Mouse (Mus musculus) B cell, adult 2 months (primary cell): ENCODE measurements around the gene Plekhs1.

ENCODE experiments used
- DNase-seq, 2 experiments: peaks; one replicate each; pipeline ENCODE4 v3.0.0; 2022

The Plekhs1 gene

DNA sequence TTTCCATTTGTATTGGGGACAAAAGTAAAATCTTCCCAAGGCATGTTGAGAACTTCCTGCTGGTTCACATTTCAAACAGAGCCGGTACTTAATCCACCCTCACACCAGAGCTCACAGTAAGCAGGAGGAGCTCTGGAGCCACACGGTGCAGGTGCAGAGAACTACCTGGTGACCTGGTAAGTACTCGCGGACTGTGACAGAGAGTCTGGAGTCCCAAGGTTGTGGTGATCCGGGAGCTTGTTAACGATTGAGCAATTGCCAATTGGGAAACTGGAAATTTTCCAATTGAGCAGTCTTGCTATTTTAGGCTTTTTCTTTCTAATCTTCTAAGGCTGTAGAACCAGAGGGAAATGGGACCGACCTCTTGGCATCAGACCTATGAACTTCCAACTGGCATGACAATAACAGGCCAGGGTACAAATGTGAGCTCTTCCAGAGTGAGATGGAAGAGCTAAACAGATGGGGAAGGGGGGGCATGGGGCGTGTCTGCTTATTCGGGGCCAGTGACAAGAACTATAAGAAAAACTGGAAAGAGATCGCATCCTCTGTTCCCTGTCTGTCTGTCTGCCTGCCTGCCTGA is at the start of gene Plekhs1:
TSS of gene Plekhs1 (plus strand) at position 119 of the 580 bp plus-strand sequence.
- no peak for DNase-seq

DNA sequence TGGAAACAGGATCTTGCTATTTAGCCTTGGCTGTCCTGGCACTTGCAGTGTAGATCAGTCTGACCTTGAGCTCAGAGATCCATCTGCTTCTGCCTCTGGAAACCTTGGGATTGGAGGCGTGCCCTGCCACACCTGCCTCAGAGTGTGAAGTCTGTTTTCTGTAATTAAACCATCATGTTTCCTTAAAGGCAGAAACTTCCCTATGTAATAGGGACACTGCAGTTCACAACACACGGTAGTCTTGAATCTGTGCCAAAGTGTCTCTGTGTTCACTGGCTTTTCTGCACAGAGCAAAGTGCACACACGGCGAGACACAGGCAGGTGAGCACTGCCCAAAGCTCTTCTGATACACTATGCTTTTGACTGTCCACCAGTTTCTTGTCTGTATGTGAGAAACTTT is 43.0 kb upstream of the Plekhs1 start:
- DNase-seq, result no peak

DNA sequence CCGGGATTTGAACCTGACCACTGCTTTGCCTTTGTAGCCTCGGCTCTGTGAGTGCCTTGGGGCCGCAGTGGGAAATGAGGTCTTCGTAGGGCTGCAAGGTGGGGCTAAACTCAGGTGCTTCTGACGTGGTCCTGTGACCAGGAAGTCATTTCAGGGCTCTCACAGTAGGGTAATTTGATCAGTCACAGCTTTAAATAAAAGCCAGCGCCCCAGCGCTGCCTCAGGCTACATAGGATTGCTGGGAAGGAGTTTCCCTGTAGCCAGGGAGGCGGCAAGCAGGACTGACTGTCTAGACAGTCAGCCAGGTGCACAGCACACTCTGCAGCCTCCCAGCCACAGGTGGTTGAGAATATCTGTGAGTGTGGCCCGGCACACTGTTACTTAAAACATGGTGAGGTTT is 42.0 kb upstream of the Plekhs1 start:
- no peak for DNase-seq

DNA sequence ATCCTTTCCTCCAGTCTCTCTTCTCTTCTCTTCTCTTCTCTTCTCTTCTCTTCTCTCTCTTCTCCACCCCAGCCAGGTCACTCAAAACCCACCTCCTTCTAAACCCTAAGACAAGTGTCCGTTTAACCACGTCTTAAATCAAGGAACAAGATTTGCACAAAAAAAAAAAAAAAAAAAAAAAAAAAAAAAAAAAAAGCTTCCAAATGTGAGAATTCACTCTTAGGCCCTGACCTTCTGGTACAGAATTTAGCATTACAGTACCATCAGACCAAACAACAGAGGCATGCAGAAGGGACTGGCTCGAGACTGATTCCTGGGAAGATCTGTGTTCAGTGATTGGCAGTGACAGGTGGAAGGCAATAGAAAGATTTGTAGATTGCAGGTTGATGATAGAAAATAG is 41.1 kb upstream of the Plekhs1 start:
- DNase-seq, result no peak

DNA sequence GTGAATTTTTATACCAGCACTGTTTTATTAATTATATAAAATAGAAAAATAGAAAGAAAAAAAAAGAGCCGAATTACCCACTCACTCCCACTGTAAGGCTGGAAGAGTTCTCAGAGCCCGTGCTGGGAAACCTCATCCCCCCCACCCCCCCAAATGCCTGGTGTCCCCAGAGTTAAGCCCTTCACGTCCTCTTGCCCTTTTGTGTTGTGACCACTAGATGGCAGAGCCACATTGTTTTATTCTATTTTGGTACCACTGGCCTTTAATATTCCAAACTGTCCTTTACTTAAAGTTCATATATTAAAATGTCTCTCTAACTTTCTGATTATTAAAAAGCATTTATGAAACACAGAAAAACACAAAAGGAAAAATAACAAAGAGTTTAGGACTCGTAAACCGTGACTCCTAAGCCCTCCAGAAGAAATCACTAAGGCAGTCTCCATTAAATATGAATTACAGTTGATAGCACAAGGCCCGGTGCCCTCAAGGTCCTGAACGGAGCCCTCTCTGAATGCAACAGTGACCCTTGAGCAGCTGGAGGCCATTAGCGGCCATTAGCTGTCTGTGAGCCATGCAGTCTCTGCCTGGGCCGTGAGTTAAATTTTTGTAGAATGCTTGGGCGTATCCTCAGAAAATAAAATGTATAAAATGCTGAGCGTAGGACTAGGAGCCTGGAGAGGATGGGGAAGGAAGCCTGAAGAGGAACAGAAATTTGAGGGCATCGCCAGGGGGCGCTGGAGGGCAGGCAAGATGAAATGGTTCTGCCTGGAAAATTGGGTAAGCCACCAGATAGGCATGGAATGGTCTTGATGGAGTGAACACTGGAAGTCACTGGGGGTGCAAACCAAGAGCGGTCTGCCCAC is 38.7 kb upstream of the Plekhs1 start:
- DNase-seq, result peak; percentile 76 to 80

DNA sequence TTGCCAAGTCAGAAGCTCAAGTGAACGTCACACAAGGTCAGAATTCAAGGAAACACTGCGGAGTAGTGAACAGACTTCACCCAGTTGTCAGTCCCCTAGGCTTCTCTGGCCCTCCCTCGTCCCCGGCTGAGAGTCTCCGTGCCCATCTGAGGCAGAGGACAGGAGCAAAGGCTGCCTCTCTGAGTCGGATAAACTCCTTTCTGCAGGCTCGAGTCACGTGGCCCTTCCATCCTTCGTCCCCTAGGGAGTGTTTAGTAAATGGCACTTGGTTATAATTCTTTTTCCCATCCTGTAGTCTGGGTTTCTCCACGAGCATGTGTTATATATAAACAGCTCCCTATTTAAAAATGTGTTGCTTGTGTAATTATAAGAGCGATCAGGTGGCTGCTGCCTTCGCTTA is 38.1 kb upstream of the Plekhs1 start:
- DNase-seq, result no peak

DNA sequence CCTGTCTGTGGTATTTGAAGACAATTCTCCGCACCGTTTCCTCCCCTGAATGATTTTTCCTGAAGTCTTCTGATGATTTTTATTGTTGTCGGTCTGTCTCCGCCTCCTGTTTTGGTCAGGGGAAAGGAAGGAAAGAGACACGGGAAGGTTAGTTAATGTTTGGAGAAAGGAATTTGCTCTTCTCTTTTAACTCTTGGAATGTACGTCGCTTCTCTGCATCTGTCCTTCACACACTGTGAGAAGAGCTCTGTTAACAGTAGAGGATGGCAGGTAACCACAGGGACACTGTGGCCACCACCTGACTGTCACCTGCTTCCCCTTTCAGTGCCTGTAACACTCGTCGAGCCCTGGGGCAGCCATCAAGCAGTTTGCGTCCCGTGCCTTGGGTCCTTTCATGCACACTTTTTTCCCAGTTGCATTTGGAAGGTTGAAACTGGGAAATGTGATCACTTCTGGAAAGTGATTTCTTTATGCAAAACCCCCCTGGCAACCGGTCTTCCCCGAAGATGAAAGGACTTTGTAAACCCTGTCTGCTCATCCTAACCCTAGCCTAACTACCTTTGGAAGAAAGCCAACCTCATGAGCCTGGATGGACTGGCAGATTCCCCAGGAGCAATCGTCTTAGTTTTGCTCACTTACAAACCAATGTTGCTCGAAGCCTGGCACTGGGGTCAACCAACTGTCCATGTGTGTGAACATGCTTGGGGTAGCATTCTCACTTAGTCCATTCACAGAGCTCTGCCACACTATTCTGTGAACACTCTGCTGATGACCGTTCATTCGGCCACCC is 36.6 kb upstream of the Plekhs1 start:
- no peak for DNase-seq

DNA sequence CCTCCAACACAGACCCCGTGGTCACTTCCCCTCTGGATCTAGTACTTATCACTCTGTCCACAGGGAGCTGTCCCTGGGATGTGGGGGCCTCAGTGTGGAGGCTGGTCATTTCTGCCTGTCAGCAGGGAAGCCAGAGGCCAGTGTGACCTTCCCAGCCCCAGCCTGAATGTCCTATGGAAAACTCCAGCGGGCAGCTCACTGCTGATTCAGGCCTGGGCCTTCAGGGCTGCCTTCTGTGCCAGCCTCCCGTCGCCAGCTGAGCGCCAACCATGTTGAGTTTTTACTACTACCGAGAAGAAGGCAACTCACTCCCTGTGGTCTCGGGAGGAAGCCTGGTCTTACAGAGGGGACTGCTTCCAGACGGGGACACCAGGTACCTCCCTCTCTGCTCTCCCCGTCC is 35.9 kb upstream of the Plekhs1 start:
- no peak for DNase-seq

DNA sequence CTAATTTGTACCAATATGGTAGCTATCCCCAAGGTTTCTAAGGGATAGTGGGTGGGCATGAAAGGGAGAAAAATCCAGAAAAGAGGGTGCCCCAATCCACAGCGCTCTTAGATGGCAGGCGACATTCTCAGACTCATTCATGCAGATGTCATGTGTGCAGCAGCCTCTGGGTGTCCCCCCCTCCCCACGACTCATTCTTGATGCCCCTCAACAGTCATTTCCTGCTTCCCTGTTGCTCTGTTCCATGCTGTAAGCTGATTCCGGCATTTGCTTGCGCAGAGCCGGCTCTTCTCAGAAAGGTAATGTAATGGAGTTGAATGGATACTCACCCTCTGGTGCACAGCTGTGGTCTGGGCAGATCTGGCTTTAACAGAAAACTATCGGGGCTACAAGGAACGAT is 31.1 kb upstream of the Plekhs1 start:
- no peak for DNase-seq

DNA sequence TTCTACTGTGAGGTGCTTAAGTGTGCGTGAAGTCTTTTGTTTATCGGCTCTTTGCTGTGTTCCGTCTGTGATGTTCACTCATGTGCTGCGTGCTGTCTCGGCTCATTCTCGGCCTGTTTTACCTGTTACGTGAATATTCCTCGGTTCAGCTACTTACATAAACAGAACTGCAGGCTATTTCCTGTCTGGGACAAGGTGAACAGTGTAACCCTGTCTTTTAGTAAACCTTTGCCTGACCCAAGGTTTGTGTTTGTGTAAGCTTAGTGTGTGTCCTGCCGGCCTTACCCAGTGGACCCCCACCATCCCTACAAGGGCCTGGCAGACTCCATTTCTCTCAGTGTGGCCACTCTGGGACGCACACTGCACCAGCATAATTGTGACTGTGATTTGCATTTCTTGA is 28.7 kb upstream of the Plekhs1 start:
- DNase-seq, result no peak

DNA sequence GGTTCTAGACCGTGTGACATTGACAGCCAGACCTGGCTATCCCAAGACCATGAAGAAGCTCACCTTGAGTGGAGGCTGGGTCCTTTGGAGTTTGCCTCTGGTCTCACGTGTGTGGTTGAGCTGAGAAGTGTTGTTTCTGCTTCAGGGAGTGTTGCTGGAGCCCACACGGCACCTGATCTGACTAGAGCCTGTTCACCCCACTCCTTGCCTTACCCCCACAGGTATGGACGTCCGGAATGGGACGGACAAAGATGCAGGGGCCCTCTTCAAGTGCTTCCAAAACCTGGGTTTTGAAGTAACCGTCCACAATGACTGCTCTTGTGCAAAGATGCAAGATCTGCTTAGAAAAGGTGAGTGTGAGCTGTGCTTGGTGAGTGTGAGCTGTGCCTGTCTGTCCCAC is 27.9 kb upstream of the Plekhs1 start:
- DNase-seq, result no peak

DNA sequence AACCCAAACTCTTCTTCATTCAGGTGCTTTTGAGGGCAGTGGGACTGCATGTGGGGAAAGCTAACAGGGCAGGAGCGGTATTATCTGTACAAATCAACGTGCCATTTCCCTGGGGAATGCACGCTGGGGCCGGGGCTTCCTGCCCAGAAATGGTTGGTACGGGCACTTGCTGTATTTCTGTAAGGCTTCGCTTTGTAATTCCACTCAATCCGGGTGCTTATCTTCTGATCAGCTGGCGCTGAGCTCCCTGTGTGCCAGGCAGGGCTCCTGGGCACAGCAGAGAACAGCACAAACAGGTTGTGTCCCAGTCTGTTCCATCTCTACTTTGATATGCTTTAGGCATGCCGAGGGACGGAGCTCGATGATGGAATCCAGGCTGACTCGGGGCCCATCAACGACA is 25.1 kb upstream of the Plekhs1 start:
- DNase-seq, result no peak

DNA sequence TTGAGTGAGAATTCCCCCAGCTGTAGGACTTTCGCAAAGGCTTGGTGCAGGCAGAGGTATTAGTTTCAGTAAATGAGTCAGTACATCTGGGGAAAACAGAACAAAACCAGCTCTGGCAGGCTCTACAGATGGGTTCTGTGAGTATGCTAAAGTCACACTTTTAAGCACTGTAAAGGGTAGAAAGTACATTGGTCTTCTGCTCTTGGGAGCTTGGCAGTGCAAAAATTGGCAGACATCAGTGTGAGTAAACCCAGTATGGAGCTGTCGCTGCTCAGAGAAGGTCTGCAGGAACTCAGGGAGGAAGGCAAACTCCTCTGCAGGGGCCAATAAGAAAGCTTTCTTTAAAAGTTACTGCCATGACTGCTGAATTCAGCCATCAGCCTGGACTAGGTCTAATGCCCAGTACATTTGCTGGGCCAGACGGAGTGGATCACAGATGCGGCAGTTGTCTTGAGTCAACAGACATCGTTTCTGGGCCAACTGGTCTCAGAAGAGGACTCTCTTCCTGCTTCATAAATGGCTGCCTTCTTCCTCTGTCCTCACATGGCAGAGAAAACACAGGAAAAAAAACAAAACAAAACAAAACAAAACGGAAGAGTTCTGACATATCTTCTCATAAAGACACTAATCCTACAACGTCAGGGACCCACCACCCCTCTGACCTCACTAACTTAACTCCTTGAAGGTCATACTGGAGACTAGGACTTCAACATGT is 22.9 kb upstream of the Plekhs1 start:
- no peak for DNase-seq

DNA sequence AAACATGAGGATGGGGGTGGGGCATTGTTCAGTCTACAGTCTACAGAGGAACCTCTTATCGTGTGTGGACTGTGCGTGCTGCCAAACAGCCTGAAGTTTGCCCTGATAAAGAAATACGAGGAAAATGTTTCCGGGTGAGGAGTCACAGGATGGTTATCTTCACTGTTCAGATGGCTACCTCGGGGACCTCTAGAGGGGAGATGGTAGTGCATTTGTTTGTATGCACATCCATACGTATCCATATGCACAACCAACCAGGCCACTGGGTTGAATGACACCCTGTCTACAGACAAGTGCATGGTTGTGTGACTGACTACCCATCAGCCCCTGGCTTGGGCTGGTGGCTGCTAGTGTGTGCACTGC is 22.4 kb upstream of the Plekhs1 start:
- no peak for DNase-seq

DNA sequence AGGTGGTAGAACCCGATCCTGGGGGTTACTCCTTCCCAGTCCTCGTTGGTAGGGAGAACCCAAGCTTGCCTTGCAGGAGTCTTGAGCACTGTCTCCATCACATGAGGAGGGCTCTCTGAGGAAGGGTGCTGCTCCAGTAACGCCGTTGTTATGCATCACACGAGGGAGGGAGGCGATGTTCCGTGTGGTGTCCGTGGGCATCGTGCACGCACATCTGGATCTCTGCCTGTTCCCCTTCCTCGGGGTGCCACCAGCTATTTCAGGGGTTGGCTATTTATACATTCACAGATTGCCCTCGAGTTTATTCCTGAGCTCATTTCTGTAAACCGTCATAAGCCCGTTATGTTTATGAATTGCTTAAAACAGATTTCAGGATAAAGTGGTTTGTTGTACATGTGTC is 18.0 kb upstream of the Plekhs1 start:
- no peak for DNase-seq

DNA sequence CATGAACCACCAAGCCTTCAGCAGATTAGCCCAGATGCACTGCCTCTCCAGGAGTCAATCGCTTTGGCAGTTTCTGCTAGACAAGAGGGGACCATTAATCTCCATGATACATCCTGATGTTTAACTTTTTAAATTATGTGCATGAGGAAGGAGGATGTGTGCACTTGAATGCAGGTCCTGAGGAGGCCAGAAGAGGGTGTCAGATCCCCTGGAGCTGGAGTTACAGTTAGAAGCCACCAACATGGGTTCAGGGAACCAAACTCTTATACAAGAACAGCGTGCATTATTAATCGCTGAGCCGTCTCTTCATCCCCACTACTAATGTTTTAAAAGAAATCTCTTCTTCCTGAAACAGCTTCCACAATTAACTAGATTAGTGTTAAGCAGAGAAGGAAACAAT is 12.7 kb upstream of the Plekhs1 start:
- no peak for DNase-seq

DNA sequence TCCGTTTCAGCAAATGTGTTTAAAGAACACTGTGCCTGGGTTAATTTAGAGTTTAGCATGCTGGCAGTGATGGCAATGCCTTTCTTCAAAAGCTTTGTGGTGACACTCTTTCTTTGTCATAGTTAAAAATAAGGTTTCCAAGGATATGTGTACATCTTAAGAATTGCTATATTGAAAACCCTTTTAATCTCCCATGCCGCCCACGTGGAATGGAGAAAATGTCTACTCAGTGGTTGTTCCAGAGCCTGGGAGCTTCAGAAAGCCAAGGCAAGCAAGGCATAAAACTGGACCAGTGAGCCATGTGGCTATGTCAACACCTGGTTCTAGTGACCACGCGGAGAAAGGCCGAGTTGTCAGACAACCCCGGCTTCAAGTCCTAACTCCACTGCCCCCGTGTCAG is 11.9 kb upstream of the Plekhs1 start:
- no peak for DNase-seq

DNA sequence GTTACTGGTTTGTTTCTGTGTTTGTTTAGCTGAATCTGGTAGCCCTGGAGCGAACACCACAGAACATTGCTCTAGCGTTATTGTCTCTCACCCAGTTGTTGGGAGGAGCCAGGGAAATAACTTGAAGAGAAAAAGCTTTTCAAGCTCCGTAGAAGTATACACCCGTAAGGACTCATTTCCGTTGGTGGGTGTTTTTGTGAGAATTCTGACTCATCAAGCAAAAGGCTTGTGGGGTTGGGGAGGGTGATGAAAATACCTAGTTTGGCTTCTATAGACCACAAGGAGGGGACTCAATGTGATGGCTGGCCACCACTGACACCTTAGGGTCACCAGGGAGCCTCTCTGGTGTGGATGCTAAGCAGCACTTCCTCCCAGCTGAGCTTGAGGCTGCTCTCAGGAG is 10.5 kb upstream of the Plekhs1 start:
- DNase-seq, result no peak

DNA sequence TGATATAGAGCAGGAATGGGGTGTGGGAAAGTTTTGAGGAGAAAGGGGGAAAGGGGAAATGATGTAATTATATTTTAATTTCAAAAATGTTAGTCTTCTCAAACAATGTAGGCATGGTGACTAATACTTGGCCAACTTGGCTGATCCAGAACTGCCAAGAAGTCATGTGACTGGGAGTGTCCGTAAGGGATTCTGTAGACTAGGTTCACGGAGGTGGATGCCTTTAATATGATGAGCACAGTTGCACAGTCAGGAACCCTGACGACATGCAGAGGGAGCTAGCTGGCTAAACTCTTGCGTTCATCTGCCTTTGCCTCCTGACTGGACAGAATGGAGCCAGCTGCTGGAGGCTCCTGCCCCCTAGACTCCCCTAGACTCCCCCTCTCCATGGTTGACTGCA is 9.6 kb upstream of the Plekhs1 start:
- DNase-seq, result no peak

DNA sequence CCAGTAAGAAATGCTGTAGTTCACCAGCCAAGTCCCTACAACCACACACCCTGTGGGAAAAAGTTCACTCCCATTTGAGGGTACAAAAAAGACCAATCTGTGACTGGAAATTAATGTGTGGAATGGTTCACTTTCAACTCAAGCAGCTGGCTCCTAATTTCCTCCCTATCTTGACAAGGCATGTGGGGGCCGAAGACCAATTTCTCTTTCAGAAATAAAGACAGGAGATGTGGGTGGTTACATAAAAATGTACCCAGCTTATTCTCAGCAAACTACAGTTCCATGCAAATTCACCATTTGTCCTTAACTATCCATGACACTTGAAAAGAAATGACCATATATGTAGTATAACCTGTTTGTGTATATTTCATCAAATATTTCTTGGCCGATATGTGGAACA is 9.0 kb upstream of the Plekhs1 start:
- DNase-seq, result no peak

DNA sequence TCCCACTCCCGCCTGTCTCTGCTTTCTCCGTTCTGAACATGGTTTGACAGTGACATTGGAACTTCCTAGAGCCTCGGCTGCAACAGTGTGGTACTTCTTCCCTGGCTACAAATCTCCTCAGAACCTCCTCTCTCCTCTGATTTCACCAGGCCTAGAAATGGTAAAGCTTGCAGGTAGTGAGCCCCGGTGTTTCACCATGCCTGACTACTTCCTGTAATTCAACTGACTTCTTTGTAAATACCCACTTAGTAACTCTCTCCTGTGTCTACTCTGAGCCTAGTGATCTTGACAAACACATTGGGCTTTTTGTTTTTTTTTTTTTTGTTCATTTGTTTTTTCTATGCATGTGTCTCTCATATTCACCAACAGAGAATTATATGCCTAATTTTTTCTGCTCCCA is 6.6 kb upstream of the Plekhs1 start:
- no peak for DNase-seq

DNA sequence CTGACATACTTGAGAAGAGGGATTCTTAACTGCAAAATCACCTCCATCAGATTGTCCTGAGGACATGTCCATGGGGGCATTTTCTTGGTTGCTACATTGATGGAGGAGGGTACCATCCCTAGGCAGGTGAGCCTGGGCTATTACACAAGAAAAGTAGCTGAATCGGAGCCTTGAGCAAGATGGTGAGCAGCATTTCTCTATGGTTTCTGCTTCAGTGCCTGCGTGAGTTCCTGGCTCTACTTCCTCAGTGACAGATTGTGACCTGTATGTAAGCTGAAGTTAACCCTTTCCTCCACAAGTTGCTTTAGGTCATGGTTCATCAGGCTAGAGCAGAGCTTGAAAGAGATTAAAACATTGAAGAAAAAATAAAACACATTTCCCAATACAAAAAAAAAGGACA is 6.1 kb upstream of the Plekhs1 start:
- peak; percentile 14 to 16 for DNase-seq

DNA sequence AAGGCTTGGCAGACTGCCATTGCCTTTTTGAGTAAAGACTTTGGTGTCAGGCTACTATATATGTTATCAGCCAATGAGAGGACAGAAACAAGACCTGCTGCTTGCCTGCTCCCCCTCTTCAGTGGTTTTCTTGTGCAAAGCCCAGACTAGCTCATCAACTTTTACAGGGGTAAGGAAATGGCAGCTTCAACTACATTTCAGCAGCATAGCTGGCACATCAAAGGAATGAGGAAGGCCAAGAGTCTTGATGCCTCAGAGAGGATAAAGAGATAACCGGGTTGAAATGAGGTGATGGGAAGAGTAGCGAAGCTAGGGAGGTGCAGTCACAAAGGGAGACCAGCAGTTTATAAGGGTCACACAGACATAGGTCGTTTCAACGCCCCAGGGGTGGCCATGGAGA is 3.9 kb upstream of the Plekhs1 start:
- DNase-seq, result no peak
